Mouse (Mus musculus): Measurements from ENCODE around the gene Usp49. TPM values are rescaled to one million over a fixed set of nuclear protein-coding genes. Genes with fewer than 3 reads are reported as not detected.
A peak's percentile ranks its signal among the peaks of the same experiment; 100 is the strongest.

Gene Usp49
- polyA plus RNA-seq, 2 experiments = 2.9 to 6.6 TPM

DNA sequence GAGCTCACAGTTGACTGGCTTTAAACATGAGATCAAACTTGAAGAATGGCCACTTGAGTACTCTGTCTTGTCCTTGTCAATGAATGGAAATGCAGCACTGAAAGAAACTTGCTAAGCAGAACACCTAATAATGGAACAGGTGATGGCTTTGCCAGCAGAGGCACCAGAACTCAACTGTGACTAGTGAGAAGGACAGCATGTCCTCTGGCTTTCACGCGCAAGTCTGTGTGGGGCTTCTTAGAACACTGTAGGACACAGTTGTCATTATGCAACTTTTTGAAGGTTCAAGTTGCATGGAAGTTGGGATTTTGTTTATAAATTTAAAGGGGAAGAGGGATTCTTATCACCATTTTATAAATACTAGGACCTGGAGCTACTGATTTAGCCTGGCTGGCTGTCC, 5.4 kb upstream of the Usp49 start:
- Histone ChIP-seq H3K4me2 (ENCODE audit: low read depth) (no peak overlapping the region), H3K27ac (no peak overlapping the region), H3K4me1 (replicated peaks; ENCODE audit: control insufficient read depth in 2 of 2, insufficient read depth in 2 of 2, low read length in 1 of 2) (peaks cover 3 to 7% of the 10 kb centered on the region in 2 experiments; a peak in 2 of 4 replicates), H3K27me3 (ENCODE audit: control insufficient read depth, insufficient read depth, low read length) (no peaks in the 10 kb centered on the region), H3K36me3 (replicated peaks; ENCODE audit: control insufficient read depth, insufficient read depth, low read depth) (peaks cover 54% of the 10 kb centered on the region), H3K9me3 (ENCODE audit: control insufficient read depth, low read length) (no peaks in the 10 kb centered on the region), H3K9ac (replicated peaks) (no peak overlapping the region; the same call in 1 of the 2 replicates), H3K4me3 (ENCODE audit: insufficient read depth in 1 of 2, low read depth in 2 of 2, low read length in 2 of 2) (no peak overlapping the region)
- WGBS (ENCODE audit: insufficient replicate concordance) = 97% methylated on average over 2 of the region's 2 CpGs
- TF ChIP-seq CTCF (IDR thresholded peaks at IDR 0.05; ENCODE audit: low read depth) (no peak), EP300 (IDR thresholded peaks at IDR 0.05; ENCODE audit: low read depth) (no peak)
- DNase-seq (ENCODE audit: low read depth in 3 of 3, low spot score in 3 of 3) (no peak), ATAC-seq (ENCODE audit: insufficient read depth) (no peak)

DNA sequence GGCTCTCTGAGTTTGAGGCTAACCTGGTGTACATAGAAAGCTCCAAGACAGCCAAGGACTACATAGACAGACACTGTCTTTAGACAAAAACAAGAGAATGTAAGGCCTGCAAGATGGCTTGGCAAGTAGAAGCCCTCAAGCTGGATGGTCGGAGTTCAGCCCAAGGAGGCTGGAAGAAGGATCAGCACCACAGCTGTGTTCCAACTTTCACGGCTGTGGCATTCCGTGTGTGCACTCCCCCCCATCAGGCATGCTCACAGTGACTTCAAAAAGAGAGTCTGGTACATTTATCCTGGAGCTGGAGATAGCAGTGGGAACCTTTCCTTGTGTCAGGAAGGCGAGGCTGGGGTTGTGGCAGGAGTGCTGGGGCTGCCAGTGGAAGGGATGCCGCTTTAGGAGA, 4.5 kb upstream of the Usp49 start:
- no peak for ATAC-seq (ENCODE audit: insufficient read depth)

DNA sequence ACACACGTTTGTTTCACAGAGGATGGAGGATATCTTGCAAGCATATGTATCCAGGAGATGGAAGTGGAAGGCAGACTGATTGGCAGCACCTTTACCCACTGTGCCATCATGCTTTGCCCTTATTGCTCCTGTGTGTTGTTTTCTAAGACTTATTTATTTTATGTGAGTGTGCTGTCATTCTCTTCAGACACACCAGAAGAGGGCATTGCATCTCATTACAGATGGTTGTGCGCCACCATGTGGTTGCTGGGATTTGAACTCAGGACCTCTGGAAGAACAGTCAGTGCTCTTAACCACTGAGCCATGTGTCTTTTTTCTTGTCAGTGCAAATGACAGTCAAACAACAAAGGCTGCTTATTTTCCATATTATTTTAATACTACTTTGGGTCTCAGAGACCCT, 2.7 kb upstream of the Usp49 start:
- H3K4me2 ChIP-seq (ENCODE audit: low read depth) = peak overlapping the region; percentile 100
- H3K9me3 ChIP-seq (ENCODE audit: control insufficient read depth, low read length) = no peaks in the 10 kb centered on the region
- no peaks in the 10 kb centered on the region for H3K27me3 ChIP-seq (ENCODE audit: control insufficient read depth, insufficient read depth, low read length)
- TF ChIP-seq EP300 (IDR thresholded peaks at IDR 0.05; ENCODE audit: low read depth) (no peak), CTCF (IDR thresholded peaks at IDR 0.05; ENCODE audit: low read depth) (peak; percentile 74)
- WGBS (ENCODE audit: insufficient replicate concordance) = 84% methylated on average over 2 of the region's 2 CpGs
- H3K4me1 ChIP-seq (replicated peaks; ENCODE audit: control insufficient read depth in 2 of 2, insufficient read depth in 2 of 2, low read length in 1 of 2) = peaks cover 11 to 26% of the 10 kb centered on the region in 2 experiments
- H3K27ac ChIP-seq = peak overlapping the region; percentile 91
- no peak for ATAC-seq (ENCODE audit: insufficient read depth)
- DNase-seq (ENCODE audit: low read depth in 3 of 3, low spot score in 3 of 3) = no peak
- H3K4me3 ChIP-seq (ENCODE audit: insufficient read depth in 1 of 2, low read depth in 2 of 2, low read length in 2 of 2) = peak overlapping the region; percentile 64 to 97; a peak in 3 of 4 replicates
- peaks cover 32% of the 10 kb centered on the region for H3K36me3 ChIP-seq (replicated peaks; ENCODE audit: control insufficient read depth, insufficient read depth, low read depth)
- H3K9ac ChIP-seq (replicated peaks) = peak overlapping the region; percentile 92

More for the DNA sequence above, 4.5 kb upstream of the Usp49 start:
- no peak for TF ChIP-seq EP300 (IDR thresholded peaks at IDR 0.05; ENCODE audit: low read depth)
- no peak for TF ChIP-seq CTCF (IDR thresholded peaks at IDR 0.05; ENCODE audit: low read depth)
- peaks cover 5 to 15% of the 10 kb centered on the region in 2 experiments for H3K4me1 ChIP-seq (replicated peaks; ENCODE audit: control insufficient read depth in 2 of 2, insufficient read depth in 2 of 2, low read length in 1 of 2)
- H3K9me3 ChIP-seq (ENCODE audit: control insufficient read depth, low read length) = no peaks in the 10 kb centered on the region
- no peak overlapping the region for H3K4me3 ChIP-seq (ENCODE audit: insufficient read depth in 1 of 2, low read depth in 2 of 2, low read length in 2 of 2)
- peaks cover 48% of the 10 kb centered on the region for H3K36me3 ChIP-seq (replicated peaks; ENCODE audit: control insufficient read depth, insufficient read depth, low read depth)
- no peak overlapping the region for H3K9ac ChIP-seq (replicated peaks)
- H3K27ac ChIP-seq = no peak overlapping the region; the same call in 1 of the 2 replicates
- DNase-seq (ENCODE audit: low read depth in 3 of 3, low spot score in 3 of 3) = no peak
- 90% methylated on average over 5 of the region's 5 CpGs for WGBS (ENCODE audit: insufficient replicate concordance)
- H3K4me2 ChIP-seq (ENCODE audit: low read depth) = no peak overlapping the region
- H3K27me3 ChIP-seq (ENCODE audit: control insufficient read depth, insufficient read depth, low read length) = no peaks in the 10 kb centered on the region

DNA sequence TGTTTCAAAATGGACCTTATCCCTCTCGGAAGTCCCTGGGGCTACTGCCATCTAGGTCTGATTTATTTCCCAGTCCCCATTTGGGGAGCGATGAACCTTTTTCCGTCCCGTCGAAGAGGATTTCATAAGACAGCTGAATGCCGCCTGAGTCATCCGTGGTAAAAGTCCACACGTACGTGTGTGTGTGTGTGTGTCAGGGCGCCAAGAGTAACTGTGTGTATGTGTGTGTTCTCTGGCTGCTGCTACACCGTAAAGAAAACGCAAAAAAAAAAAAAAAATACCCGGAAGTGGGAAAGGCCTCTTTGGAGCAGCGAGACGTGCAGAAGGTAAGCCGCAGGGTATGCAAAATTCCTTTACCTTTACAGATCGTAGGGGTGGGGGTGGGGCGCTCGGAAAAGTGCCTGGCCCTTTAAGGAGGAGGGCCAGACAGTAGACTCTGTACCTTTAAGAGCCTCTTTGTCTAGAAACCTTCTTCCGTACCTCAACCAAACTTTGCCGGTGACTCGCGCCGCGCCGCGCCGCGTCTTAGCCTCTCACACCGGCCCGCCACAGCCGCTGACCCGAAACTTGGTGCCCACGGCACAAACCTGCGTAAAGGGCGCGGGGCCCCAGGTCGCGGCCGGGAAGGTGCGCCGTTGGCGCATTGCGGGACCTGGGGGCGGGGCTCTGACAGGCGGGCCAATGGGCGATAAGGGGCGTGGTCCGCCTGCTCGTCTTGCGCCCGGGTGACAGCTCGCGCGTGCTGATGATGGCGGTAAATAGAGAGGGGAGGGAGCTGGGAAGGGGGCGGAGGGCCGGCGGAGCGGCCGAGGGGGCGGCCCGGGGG, 1.4 kb upstream of the Usp49 start:
- no peaks in the 10 kb centered on the region for H3K9me3 ChIP-seq (ENCODE audit: control insufficient read depth, low read length)
- DNase-seq (ENCODE audit: low read depth in 3 of 3, low spot score in 3 of 3) (peak; percentile 90 to 91 (median 90)), ATAC-seq (ENCODE audit: insufficient read depth) (peak; percentile 90)
- peak overlapping the region; percentile 100 for H3K4me2 ChIP-seq (ENCODE audit: low read depth)
- H3K27ac ChIP-seq = peak overlapping the region; percentile 91
- no peaks in the 10 kb centered on the region for H3K27me3 ChIP-seq (ENCODE audit: control insufficient read depth, insufficient read depth, low read length)
- H3K9ac ChIP-seq (replicated peaks) = peak overlapping the region; percentile 92
- peak overlapping the region; percentile 64 to 97 for H3K4me3 ChIP-seq (ENCODE audit: insufficient read depth in 1 of 2, low read depth in 2 of 2, low read length in 2 of 2)
- peaks cover 19% of the 10 kb centered on the region for H3K36me3 ChIP-seq (replicated peaks; ENCODE audit: control insufficient read depth, insufficient read depth, low read depth)
- peaks cover 16 to 31% of the 10 kb centered on the region in 2 experiments for H3K4me1 ChIP-seq (replicated peaks; ENCODE audit: control insufficient read depth in 2 of 2, insufficient read depth in 2 of 2, low read length in 1 of 2)
- peak; percentile 48 for TF ChIP-seq EP300 (IDR thresholded peaks at IDR 0.05; ENCODE audit: low read depth)
- no peak for TF ChIP-seq CTCF (IDR thresholded peaks at IDR 0.05; ENCODE audit: low read depth)
- WGBS (ENCODE audit: insufficient replicate concordance) = under 1% methylated on average over 63 of the region's 63 CpGs
